Mouse (Mus musculus) heart, embryonic 15.5 days (tissue): ENCODE results near the gene Gm45713. TPM values are rescaled to one million over a fixed set of nuclear protein-coding genes. Genes with fewer than 3 reads are reported as not detected.
"Not testable (repeated sequence)": the region's sequence is repeated elsewhere in the genome, so short reads cannot be mapped to it uniquely, and the experiment has no call there.

Experiments used
- ATAC-seq: fragments of 200-750 bp; cut with Nextera tagmentation; replicated peaks from 2 replicates; pipeline ENCODE4 v1.8.0; 2017; ENCODE audit warnings: low read depth, moderate TSS enrichment; ENCODE audit not compliant: insufficient number of reproducible peaks, insufficient read depth, low FRiP score
- H3K27ac ChIP-seq: fragments of 300-500 bp; sonication (generic); 2 replicates; pipeline ENCODE4 v1.5.1; 2015; ENCODE audit warnings: mild to moderate bottlenecking, inconsistent platforms
- H3K27me3 ChIP-seq: fragments of 300-500 bp; sonication (generic); 2 replicates; pipeline ENCODE4 v1.6.1; 2015; ENCODE audit warnings: inconsistent platforms
- H3K36me3 ChIP-seq: fragments of 300-500 bp; sonication (generic); 2 replicates; pipeline ENCODE4 v1.6.1; 2015; ENCODE audit warnings: mild to moderate bottlenecking, inconsistent platforms
- H3K4me1 ChIP-seq: fragments of 300-500 bp; sonication (generic); replicated peaks from 2 replicates; pipeline ENCODE4 v1.6.1; 2015; ENCODE audit warnings: inconsistent platforms
- H3K4me2 ChIP-seq: fragments of 300-500 bp; sonication (generic); 2 replicates; pipeline ENCODE4 v1.6.1; 2015; ENCODE audit warnings: inconsistent platforms, mild to moderate bottlenecking, moderate library complexity
- H3K4me3 ChIP-seq: fragments of 300-500 bp; sonication (generic); 2 replicates; pipeline ENCODE4 v1.5.1; 2015; ENCODE audit warnings: mild to moderate bottlenecking, inconsistent platforms
- H3K9ac ChIP-seq: fragments of 300-500 bp; sonication (generic); 2 replicates; pipeline ENCODE4 v1.6.1; 2015; ENCODE audit warnings: mild to moderate bottlenecking, inconsistent platforms
- H3K9me3 ChIP-seq: fragments of 300-500 bp; sonication (generic); replicated peaks from 2 replicates; pipeline ENCODE4 v1.6.1; 2016; ENCODE audit warnings: inconsistent platforms
- WGBS: fragments of 180-500 bp; shearing (Covaris S2); methylation state at CpG from one replicate; pipeline ENCODE4 v1.1.7; 2015; ENCODE audit warnings: mixed read lengths; 5-methylcytosine and 5-hydroxymethylcytosine counted together
- polyA plus RNA-seq: library from polyadenylated mRNA; unstranded; fragments of >200 nt; fragmentation: Nextera tagmentation; extraction: Ambion mirVana; gene quantifications from 2 replicates; pipeline ENCODE4 v1.2.1, GENCODE M21; 2015

The Gm45713 gene
- polyA plus RNA-seq, 1 experiment from 2014 or later, result not detected

DNA sequence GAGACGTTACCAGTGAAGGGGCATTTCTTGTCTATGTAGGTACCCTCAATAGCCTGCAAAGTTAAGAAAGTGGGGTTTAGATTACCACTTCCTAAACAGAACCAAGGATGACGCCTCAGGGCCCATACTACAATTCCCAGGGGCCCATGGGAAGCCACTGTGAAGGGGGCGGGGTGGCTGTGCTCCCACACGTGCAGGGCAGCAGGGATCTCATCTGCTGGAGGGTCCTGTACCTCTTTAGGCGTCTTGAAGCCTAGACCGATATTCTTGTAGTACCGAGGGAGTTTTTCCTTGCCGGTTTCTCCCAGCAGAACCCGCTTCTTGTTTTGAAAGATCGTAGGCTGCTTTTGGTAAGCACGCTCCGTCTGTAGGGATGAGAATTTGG is 12.9 kb downstream of the Gm45713 start:
- Histone ChIP-seq H3K4me3 (peak overlapping the region; percentile 85), H3K36me3 (peaks cover 74% of the 10 kb centered on the region), H3K27me3 (no peaks in the 10 kb centered on the region), H3K27ac (peak overlapping the region; percentile 82), H3K4me2 (peak overlapping the region; percentile 75), H3K9ac (peak overlapping the region; percentile 94), H3K9me3 (no peaks in the 10 kb centered on the region), H3K4me1 (peaks cover 50% of the 10 kb centered on the region)
- WGBS, result 16% methylated on average over 12 of the region's 12 CpGs
- no peak for ATAC-seq

DNA sequence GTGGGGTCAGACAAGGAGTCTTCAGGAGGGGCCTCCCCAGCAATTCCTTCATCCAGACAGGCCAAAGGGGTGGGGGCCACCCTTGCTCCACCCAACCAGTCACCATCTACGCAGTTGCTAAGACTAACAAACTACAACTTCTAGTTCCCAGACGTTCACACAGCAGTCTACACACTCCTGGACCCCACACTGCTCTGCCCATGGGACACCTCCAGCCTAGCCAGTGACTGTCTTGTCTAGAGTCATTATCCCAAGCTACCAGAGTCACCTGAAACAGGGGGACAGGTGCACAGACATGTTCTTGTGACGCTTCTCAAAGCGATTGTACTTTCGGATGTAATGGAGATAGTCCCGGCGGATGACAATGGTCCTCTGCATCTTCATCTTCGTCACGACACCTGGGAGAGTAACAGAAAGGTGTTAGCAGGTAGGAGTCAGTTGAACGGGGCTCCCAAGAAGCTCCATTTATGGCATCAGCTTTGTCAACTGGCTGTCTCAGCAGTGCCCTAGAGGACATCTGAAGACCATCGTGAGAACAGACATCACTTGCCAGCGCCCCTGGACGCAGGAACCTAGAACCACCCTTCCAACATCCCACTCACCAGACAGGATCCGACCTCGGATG is 13.4 kb downstream of the Gm45713 start:
- Histone ChIP-seq H3K4me1 (peaks cover 50% of the 10 kb centered on the region), H3K9ac (peak overlapping the region; percentile 94), H3K9me3 (no peaks in the 10 kb centered on the region), H3K36me3 (peaks cover 74% of the 10 kb centered on the region), H3K27ac (peak overlapping the region; percentile 82; the same call in 1 of the 2 replicates), H3K4me3 (peak overlapping the region; percentile 85), H3K4me2 (peak overlapping the region; percentile 75), H3K27me3 (no peaks in the 10 kb centered on the region)
- no peak for ATAC-seq
- WGBS, result 79% methylated on average over 15 of the region's 15 CpGs

DNA sequence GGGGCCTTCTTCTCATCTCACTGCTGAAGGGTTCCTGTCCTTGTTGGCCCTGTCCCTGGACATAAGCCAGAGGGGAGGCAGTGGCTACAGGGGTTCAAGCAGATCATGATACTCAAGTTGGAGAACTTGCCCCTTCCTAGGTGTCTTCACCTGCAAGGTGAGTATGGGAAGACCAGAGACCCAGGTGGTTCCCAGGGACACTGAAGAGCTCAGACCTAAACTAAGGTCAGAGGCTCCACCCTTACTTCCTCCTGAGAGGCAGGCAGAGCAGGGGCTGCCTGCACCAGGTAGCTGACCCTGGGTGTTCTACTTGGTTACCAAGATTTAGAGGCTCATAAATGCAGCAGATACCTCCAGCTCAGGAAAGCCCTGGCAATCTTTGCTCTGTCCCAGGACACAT is 14.1 kb downstream of the Gm45713 start:
- Histone ChIP-seq H3K27ac (peak overlapping the region; percentile 40), H3K4me3 (peak overlapping the region; percentile 12; the same call in 1 of the 2 replicates), H3K9ac (peak overlapping the region; percentile 36; the same call in 1 of the 2 replicates), H3K9me3 (no peaks in the 10 kb centered on the region), H3K4me2 (peak overlapping the region; percentile 37), H3K36me3 (peaks cover 68% of the 10 kb centered on the region), H3K27me3 (no peaks in the 10 kb centered on the region), H3K4me1 (peaks cover 44% of the 10 kb centered on the region)
- ATAC-seq, result no peak

DNA sequence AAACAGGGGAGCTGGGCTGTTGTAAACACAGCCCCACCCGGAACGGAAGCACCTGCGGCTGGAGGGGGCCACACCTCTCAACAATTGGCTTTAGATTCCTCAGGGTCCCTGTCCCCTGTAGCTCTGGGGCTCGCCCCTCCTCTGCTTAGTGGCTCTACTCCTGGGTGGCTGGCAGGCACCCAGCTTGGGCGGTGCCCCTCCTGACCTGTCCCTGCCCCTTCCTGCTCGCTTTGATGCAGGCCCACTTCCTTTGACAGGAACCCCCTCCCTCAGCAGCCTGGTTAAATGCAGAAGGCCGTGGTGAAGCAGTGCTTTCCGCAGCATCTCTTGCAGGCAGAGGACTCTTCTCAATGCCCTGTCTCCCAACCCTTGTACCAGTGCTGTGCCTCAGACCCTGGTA is 14.6 kb downstream of the Gm45713 start:
- Histone ChIP-seq H3K36me3 (peaks cover 62% of the 10 kb centered on the region), H3K4me1 (peaks cover 39% of the 10 kb centered on the region), H3K9me3 (no peaks in the 10 kb centered on the region), H3K4me3 (peak overlapping the region; percentile 12; the same call in 1 of the 2 replicates), H3K4me2 (peak overlapping the region; percentile 37), H3K9ac (no peak overlapping the region; the same call in 1 of the 2 replicates), H3K27me3 (no peaks in the 10 kb centered on the region), H3K27ac (peak overlapping the region; percentile 40)
- no peak for ATAC-seq
- WGBS, result 45% methylated on average over 8 of the region's 8 CpGs

DNA sequence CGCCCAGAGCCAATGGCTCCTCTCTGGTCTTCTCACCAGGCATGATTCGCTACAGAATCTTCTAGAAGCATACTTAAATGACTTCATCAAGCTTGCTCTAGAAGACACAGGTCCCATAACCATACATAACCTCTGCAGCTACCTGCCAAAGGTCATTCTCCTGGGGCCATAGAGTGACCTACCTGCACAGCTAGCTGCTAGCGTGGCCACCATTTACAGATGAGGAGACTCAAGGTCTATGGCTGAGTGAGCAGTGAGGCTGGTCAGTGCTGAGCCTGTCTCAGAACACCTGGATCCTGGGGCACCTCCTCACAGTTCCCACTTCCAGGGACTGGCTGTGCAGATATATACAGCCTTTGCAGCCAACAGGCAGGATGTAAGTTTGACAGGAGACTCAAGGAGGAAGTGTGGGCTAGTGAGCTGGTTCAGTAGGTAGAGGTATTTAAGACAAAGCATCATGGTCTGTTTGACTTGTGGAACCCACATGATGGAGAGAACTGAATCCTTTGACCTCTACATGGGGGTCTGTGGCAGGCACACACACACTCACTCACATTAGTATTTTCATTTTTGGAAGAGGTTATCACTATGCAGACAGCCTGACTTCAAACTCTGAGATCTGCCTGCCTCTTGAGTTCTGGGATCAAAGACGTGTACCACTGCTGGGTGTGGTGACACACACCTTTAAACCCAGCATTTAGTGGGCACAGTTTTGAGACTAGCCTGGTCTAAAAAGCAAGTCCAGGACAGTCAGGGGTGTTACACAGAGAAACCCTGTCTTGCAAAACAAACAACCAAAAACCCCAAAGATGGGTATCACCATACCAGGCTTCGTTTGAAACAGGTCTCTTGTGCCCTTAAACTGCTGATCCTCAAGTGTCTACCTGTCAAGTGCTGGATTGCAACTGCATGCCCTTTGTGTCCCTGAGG is 16.0 kb downstream of the Gm45713 start:
- Histone ChIP-seq H3K9me3 (no peaks in the 10 kb centered on the region), H3K4me3 (no peak overlapping the region), H3K36me3 (peaks cover 48% of the 10 kb centered on the region), H3K4me1 (peaks cover 28% of the 10 kb centered on the region), H3K27ac (no peak overlapping the region), H3K4me2 (no peak overlapping the region), H3K27me3 (no peaks in the 10 kb centered on the region), H3K9ac (no peak overlapping the region)
- no peak for ATAC-seq
- 75% methylated on average over 5 of the region's 5 CpGs for WGBS

DNA sequence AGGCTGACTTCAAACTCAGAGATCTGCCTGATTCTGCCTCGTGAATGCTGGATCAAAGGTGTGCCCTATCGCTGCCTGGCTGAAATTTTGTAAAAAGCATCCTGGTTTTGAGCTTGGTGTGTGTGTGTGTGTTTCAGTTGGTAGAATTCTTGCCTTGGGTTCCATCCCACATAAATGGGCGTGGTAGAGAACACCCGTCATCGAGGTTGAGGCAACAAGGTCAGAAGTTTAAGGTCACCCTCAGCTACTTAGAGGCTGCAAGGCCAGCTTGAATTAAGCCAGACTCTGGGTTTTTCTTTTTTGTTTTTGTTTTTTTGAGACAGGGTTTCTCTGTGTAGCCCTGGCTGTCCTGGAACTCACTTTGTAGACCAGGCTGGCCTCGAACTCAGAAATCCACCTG is 17.7 kb downstream of the Gm45713 start:
- peaks cover 26% of the 10 kb centered on the region for H3K4me1 ChIP-seq
- H3K27ac ChIP-seq, result no peak overlapping the region
- ATAC-seq, result no peak
- no peak overlapping the region for H3K4me3 ChIP-seq
- 85% methylated on average over 6 of the region's 6 CpGs for whole genome bisulfite sequencing
- no peak overlapping the region for H3K4me2 ChIP-seq
- H3K36me3 ChIP-seq, result peaks cover 43% of the 10 kb centered on the region
- no peak overlapping the region for H3K9ac ChIP-seq
- no peaks in the 10 kb centered on the region for H3K27me3 ChIP-seq
- H3K9me3 ChIP-seq, result no peaks in the 10 kb centered on the region

DNA sequence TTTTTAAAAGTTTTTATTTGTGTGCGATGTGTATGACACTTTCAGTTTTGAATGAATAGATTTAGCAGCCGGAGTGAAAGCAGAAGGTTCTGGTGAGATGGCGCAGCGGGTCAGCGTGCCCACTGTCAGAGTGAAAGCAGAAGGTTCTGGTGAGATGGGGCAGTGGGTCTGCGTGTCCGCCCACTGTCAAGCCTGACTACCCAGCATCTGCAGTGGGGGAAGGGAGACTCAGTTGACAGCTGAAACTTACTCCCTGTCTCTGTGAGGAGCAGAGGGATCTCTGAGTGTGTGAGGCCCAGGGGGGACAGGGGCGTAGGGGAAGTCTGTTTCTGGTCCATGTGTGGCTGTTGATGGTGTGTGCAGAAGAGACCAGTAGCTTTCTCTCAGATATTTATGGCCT is 18.5 kb downstream of the Gm45713 start:
- H3K4me2 ChIP-seq, result no peak overlapping the region
- no peak overlapping the region for H3K9ac ChIP-seq
- H3K27me3 ChIP-seq, result no peaks in the 10 kb centered on the region
- H3K9me3 ChIP-seq, result no peaks in the 10 kb centered on the region
- WGBS, result 79% methylated on average over 8 of the region's 8 CpGs
- no peak overlapping the region for H3K4me3 ChIP-seq
- H3K27ac ChIP-seq, result no peak overlapping the region
- H3K4me1 ChIP-seq, result peaks cover 21% of the 10 kb centered on the region
- H3K36me3 ChIP-seq, result peaks cover 37% of the 10 kb centered on the region
- no peak for ATAC-seq

DNA sequence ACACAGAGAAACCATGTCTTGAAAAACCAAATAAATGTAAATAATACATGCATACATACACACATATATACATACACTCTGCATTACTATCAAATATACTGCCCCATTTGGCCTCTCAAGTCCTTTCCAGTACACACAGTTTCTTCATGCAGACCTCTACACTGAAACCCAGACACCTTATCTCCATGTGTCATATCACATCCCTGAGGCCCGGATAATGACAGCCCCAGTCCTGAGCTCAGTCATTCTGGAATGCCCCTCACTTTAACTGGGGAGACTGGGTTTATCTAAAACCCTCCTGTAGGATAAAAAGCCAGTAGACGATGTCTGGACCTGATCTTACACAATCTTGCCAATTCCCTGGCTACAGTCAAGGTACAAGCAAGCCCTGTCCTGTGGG is 22.6 kb downstream of the Gm45713 start:
- Histone ChIP-seq H3K27ac (no peak overlapping the region), H3K4me3 (no peak overlapping the region), H3K9me3 (no peaks in the 10 kb centered on the region), H3K4me2 (no peak overlapping the region), H3K4me1 (peaks cover 8% of the 10 kb centered on the region), H3K27me3 (no peaks in the 10 kb centered on the region), H3K9ac (no peak overlapping the region), H3K36me3 (no peaks in the 10 kb centered on the region)
- WGBS, result 22% methylated on average over 2 of the region's 2 CpGs
- ATAC-seq, result no peak

DNA sequence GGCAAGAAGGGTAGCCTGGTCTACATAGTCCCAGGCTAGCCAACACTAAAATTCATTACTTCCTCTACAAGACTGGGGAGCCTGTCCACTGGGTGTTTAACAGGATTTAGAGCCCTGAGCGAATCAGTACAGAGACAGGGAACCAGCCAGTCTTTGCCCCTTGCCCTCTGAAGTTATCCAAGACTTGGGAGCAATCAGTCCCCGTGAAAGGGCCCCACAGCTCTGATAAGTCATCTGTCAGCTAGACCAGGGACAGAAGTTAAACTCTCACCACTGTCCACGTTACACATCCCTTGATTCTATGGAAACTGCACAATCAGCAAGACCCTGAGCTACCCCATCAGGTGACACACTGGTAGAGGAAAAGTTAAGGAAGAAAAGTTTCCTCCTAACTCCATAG is 23.5 kb downstream of the Gm45713 start:
- ATAC-seq, result no peak
- no peak overlapping the region for H3K27ac ChIP-seq

DNA sequence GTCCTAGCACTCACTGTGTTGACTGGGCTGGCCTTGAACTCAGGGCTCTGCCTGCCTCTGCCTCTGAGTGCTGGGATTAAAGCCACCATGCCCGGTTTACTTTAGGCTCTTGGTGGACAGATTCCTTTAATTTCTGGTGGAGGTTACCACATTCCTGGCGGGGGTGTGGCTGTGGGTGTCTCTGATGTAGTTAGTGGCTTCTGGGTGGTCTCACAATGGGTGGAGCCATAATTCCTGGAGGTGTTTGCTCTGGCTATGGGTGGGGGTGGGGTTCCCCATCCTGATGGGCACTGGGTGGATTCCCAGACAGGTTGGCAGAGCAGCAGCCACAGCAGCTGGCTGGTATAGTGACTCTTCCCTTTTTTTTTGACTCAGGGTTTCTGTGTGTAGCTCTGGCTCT is 24.1 kb downstream of the Gm45713 start:
- H3K4me2 ChIP-seq, result no peak overlapping the region
- peaks cover 8% of the 10 kb centered on the region for H3K4me1 ChIP-seq
- no peak for ATAC-seq
- no peaks in the 10 kb centered on the region for H3K9me3 ChIP-seq
- no peak overlapping the region for H3K4me3 ChIP-seq
- H3K9ac ChIP-seq, result no peak overlapping the region
- H3K27me3 ChIP-seq, result no peaks in the 10 kb centered on the region
- 73% methylated on average over 2 of the region's 2 CpGs for WGBS
- no peaks in the 10 kb centered on the region for H3K36me3 ChIP-seq
- H3K27ac ChIP-seq, result no peak overlapping the region

More for the DNA sequence above, 23.5 kb downstream of the Gm45713 start:
- H3K4me1 ChIP-seq, result peaks cover 8% of the 10 kb centered on the region
- no peaks in the 10 kb centered on the region for H3K27me3 ChIP-seq
- H3K9me3 ChIP-seq, result no peaks in the 10 kb centered on the region
- 46% methylated on average over 3 of the region's 3 CpGs for WGBS
- H3K9ac ChIP-seq, result no peak overlapping the region
- no peaks in the 10 kb centered on the region for H3K36me3 ChIP-seq
- H3K4me3 ChIP-seq, result no peak overlapping the region
- H3K4me2 ChIP-seq, result no peak overlapping the region

DNA sequence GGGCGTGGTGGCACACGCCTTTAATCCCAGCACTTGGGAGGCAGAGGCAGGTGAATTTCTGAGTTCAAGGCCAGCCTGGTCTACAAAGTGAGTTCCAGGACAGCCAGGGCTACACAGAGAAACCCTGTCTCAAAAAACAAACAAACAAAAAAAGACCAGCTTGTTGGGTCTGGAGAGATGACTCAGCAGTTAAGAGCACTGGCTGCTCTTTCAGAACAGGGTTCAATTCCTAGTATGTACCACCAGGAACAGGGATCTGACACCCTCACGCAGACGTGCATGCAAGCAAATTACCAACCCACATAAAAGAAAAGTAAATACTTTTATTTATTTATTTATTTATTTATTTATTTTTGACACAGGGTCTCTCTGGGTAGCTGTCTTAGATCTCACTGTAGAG is 25.9 kb downstream of the Gm45713 start:
- H3K9me3 ChIP-seq, H3K36me3 ChIP-seq, H3K27me3 ChIP-seq, H3K4me2 ChIP-seq, H3K9ac ChIP-seq, H3K27ac ChIP-seq, ATAC-seq, H3K4me3 ChIP-seq, H3K4me1 ChIP-seq: not testable (repeated sequence)
- 83% methylated on average over 4 of the region's 4 CpGs for WGBS
